Mouse (Mus musculus): Measurements from ENCODE around the gene Rlim. TPM values are rescaled to one million over a fixed set of nuclear protein-coding genes. Genes with fewer than 3 reads are reported as not detected.

Gene Rlim
- polyA plus RNA-seq, 1 experiment from 2014 or later = 11.6 TPM

- Histone ChIP-seq H3K4me3 (ENCODE audit: low read depth, low read length) (peak overlapping the region; percentile 71), H3K4me1 (replicated peaks; ENCODE audit: control insufficient read depth, insufficient read depth) (no peaks in the 10 kb centered on the region), H3K27me3 (ENCODE audit: control insufficient read depth, insufficient read depth, low read length) (no peaks in the 10 kb centered on the region), H3K9me3 (ENCODE audit: control insufficient read depth, low read length) (no peaks in the 10 kb centered on the region), H3K9ac (ENCODE audit: low read length) (peak overlapping the region; percentile 90), H3K27ac (replicated peaks) (peak overlapping the region; percentile 97), H3K36me3 (ENCODE audit: control insufficient read depth, insufficient read depth, low read length) (no peaks in the 10 kb centered on the region), H3K4me2 (replicated peaks; ENCODE audit: low read depth) (peak overlapping the region; percentile 48)
- WGBS = 7% methylated on average over 27 of the region's 51 CpGs
- DNase-seq (ENCODE audit: low spot score) (peak; percentile 37), ATAC-seq (ENCODE audit: low FRiP score, low TSS enrichment) (peak; percentile 45)
- TF ChIP-seq CTCF (IDR thresholded peaks at IDR 0.05; ENCODE audit: low read depth) (no peak), EP300 (optimal IDR thresholded peaks at IDR 0.05) (no peak)
Observed at GRCm38 (mm10) chrX:103980590-103981168, 405 bp downstream of the Rlim start.

- Histone ChIP-seq H3K36me3 (ENCODE audit: control insufficient read depth, insufficient read depth, low read length) (no peaks in the 10 kb centered on the region), H3K4me3 (ENCODE audit: low read depth, low read length) (peak overlapping the region; percentile 71), H3K4me1 (replicated peaks; ENCODE audit: control insufficient read depth, insufficient read depth) (no peaks in the 10 kb centered on the region), H3K9ac (ENCODE audit: low read length) (peak overlapping the region; percentile 90), H3K9me3 (ENCODE audit: control insufficient read depth, low read length) (no peaks in the 10 kb centered on the region), H3K27me3 (ENCODE audit: control insufficient read depth, insufficient read depth, low read length) (no peaks in the 10 kb centered on the region), H3K4me2 (replicated peaks; ENCODE audit: low read depth) (peak overlapping the region; percentile 48), H3K27ac (replicated peaks) (peak overlapping the region; percentile 97)
- TF ChIP-seq CTCF (IDR thresholded peaks at IDR 0.05; ENCODE audit: low read depth) (no peak), EP300 (optimal IDR thresholded peaks at IDR 0.05) (no peak)
- peak; percentile 28 for DNase-seq (ENCODE audit: low spot score)
- WGBS = 18% methylated on average over 12 of the region's 12 CpGs
- peak; percentile 47; the same call in 1 of the 2 replicates for ATAC-seq (ENCODE audit: low FRiP score, low TSS enrichment)
Observed at GRCm38 (mm10) chrX:103980036-103980435, 1.0 kb downstream of the Rlim start.

- H3K4me1 ChIP-seq (replicated peaks; ENCODE audit: control insufficient read depth, insufficient read depth) = no peaks in the 10 kb centered on the region
- H3K27me3 ChIP-seq (ENCODE audit: control insufficient read depth, insufficient read depth, low read length) = no peaks in the 10 kb centered on the region
- no peak overlapping the region for H3K27ac ChIP-seq (replicated peaks)
- DNase-seq (ENCODE audit: low spot score) = no peak
- H3K9me3 ChIP-seq (ENCODE audit: control insufficient read depth, low read length) = no peaks in the 10 kb centered on the region
- H3K4me2 ChIP-seq (replicated peaks; ENCODE audit: low read depth) = no peak overlapping the region
- ATAC-seq (ENCODE audit: low FRiP score, low TSS enrichment) = no peak
- H3K36me3 ChIP-seq (ENCODE audit: control insufficient read depth, insufficient read depth, low read length) = no peaks in the 10 kb centered on the region
- TF ChIP-seq CTCF (IDR thresholded peaks at IDR 0.05; ENCODE audit: low read depth) = no peak
- TF ChIP-seq EP300 (optimal IDR thresholded peaks at IDR 0.05) = no peak
- no peak overlapping the region for H3K4me3 ChIP-seq (ENCODE audit: low read depth, low read length)
- 88% methylated on average over 3 of the region's 3 CpGs for WGBS
- H3K9ac ChIP-seq (ENCODE audit: low read length) = no peak overlapping the region
Observed at GRCm38 (mm10) chrX:103939701-103940100, 41.4 kb downstream of the Rlim start.

GRCm38 (mm10) chrX:103937333-103937732 lies 43.8 kb downstream of the Rlim start:
- WGBS = 21% methylated on average over 3 of the region's 3 CpGs
- DNase-seq (ENCODE audit: low spot score) = no peak

GRCm38 (mm10) chrX:103922436-103922835 lies 58.6 kb downstream of the Rlim start:
- no peak for ATAC-seq (ENCODE audit: low FRiP score, low TSS enrichment)
- TF ChIP-seq EP300 (optimal IDR thresholded peaks at IDR 0.05) (no peak), CTCF (IDR thresholded peaks at IDR 0.05; ENCODE audit: low read depth) (no peak)
- H3K36me3 ChIP-seq (ENCODE audit: control insufficient read depth, insufficient read depth, low read length) = no peaks in the 10 kb centered on the region
- no peaks in the 10 kb centered on the region for H3K9me3 ChIP-seq (ENCODE audit: control insufficient read depth, low read length)
- WGBS = 30% methylated on average over 2 of the region's 2 CpGs
- no peak overlapping the region for H3K9ac ChIP-seq (ENCODE audit: low read length)
- no peaks in the 10 kb centered on the region for H3K27me3 ChIP-seq (ENCODE audit: control insufficient read depth, insufficient read depth, low read length)
- H3K4me3 ChIP-seq (ENCODE audit: low read depth, low read length) = no peak overlapping the region
- H3K4me2 ChIP-seq (replicated peaks; ENCODE audit: low read depth) = no peak overlapping the region
- no peak for DNase-seq (ENCODE audit: low spot score)
- no peaks in the 10 kb centered on the region for H3K4me1 ChIP-seq (replicated peaks; ENCODE audit: control insufficient read depth, insufficient read depth)
- no peak overlapping the region for H3K27ac ChIP-seq (replicated peaks)

More at GRCm38 (mm10) chrX:103937333-103937732, 43.8 kb downstream of the Rlim start:
- no peak overlapping the region for H3K4me3 ChIP-seq (ENCODE audit: low read depth, low read length)
- H3K27me3 ChIP-seq (ENCODE audit: control insufficient read depth, insufficient read depth, low read length) = no peaks in the 10 kb centered on the region
- H3K4me2 ChIP-seq (replicated peaks; ENCODE audit: low read depth) = no peak overlapping the region
- H3K36me3 ChIP-seq (ENCODE audit: control insufficient read depth, insufficient read depth, low read length) = no peaks in the 10 kb centered on the region
- no peak overlapping the region for H3K9ac ChIP-seq (ENCODE audit: low read length)
- no peak overlapping the region for H3K27ac ChIP-seq (replicated peaks)
- TF ChIP-seq EP300 (optimal IDR thresholded peaks at IDR 0.05) (no peak), CTCF (IDR thresholded peaks at IDR 0.05; ENCODE audit: low read depth) (peak; percentile 65)
- no peak for ATAC-seq (ENCODE audit: low FRiP score, low TSS enrichment)
- H3K4me1 ChIP-seq (replicated peaks; ENCODE audit: control insufficient read depth, insufficient read depth) = no peaks in the 10 kb centered on the region
- H3K9me3 ChIP-seq (ENCODE audit: control insufficient read depth, low read length) = no peaks in the 10 kb centered on the region

GRCm38 (mm10) chrX:103918954-103919353 lies 62.1 kb downstream of the Rlim start:
- DNase-seq (ENCODE audit: low spot score) = no peak
- Histone ChIP-seq H3K4me2 (replicated peaks; ENCODE audit: low read depth) (no peak overlapping the region), H3K9ac (ENCODE audit: low read length) (no peak overlapping the region), H3K4me3 (ENCODE audit: low read depth, low read length) (no peak overlapping the region), H3K4me1 (replicated peaks; ENCODE audit: control insufficient read depth, insufficient read depth) (no peaks in the 10 kb centered on the region), H3K36me3 (ENCODE audit: control insufficient read depth, insufficient read depth, low read length) (no peaks in the 10 kb centered on the region), H3K27me3 (ENCODE audit: control insufficient read depth, insufficient read depth, low read length) (no peaks in the 10 kb centered on the region), H3K9me3 (ENCODE audit: control insufficient read depth, low read length) (no peaks in the 10 kb centered on the region), H3K27ac (replicated peaks) (no peak overlapping the region)
- no peak for ATAC-seq (ENCODE audit: low FRiP score, low TSS enrichment)
- WGBS = 36% methylated on average over 5 of the region's 5 CpGs
- TF ChIP-seq EP300 (optimal IDR thresholded peaks at IDR 0.05) (no peak), CTCF (IDR thresholded peaks at IDR 0.05; ENCODE audit: low read depth) (peak; percentile 60)
